Mouse (Mus musculus): ENCODE measurements around the gene Tbca. TPM values are rescaled to one million over a fixed set of nuclear protein-coding genes. Genes with fewer than 3 reads are reported as not detected.

Gene Tbca
- total RNA-seq, 2 experiments from 2014 or later = 118 to 122 TPM

- intact Hi-C loops (cut with DNase I) = no loop called here
Observed at GRCm38 (mm10) chr13:94838756-94839337, 50.1 kb downstream of the Tbca start.

GRCm38 (mm10) chr13:94843236-94843635 is 54.5 kb downstream of the Tbca start:
- DNase-seq (ENCODE audit: low spot score) = no peak
- intact Hi-C loops (cut with DNase I) = no loop called here

More at GRCm38 (mm10) chr13:94838756-94839337, 50.1 kb downstream of the Tbca start:
- DNase-seq (ENCODE audit: low spot score) = no peak

- no peak for DNase-seq (ENCODE audit: low spot score)
- intact Hi-C loops (cut with DNase I) = no loop called here
Observed at GRCm38 (mm10) chr13:94847870-94848269, 59.2 kb downstream of the Tbca start.

- DNase-seq (ENCODE audit: low spot score) = no peak
- intact Hi-C loops (cut with DNase I) = no loop called here
Observed at GRCm38 (mm10) chr13:94849351-94849750, 60.6 kb downstream of the Tbca start.

GRCm38 (mm10) chr13:94858016-94858575 is 69.4 kb downstream of the Tbca start:
- DNase-seq (ENCODE audit: low spot score) = no peak

GRCm38 (mm10) chr13:94859256-94859655 is 70.5 kb downstream of the Tbca start:
- DNase-seq (ENCODE audit: low spot score) = no peak
- intact Hi-C loops (cut with DNase I) = no loop called here

More at GRCm38 (mm10) chr13:94858016-94858575, 69.4 kb downstream of the Tbca start:
- intact Hi-C loops (cut with DNase I) = no loop called here

- no peak for DNase-seq (ENCODE audit: low spot score)
- intact Hi-C loops (cut with DNase I) = no loop called here
Observed at GRCm38 (mm10) chr13:94862491-94863230, 74.0 kb downstream of the Tbca start.

GRCm38 (mm10) chr13:94866906-94867305 is 78.2 kb downstream of the Tbca start:
- intact Hi-C loops (cut with DNase I) = loop anchor here (5.0 kb wide), 1 partner anchor 305 kb away; no protein-coding TSS in a partner anchor
- no peak for DNase-seq (ENCODE audit: low spot score)

GRCm38 (mm10) chr13:94867772-94868171 is 79.1 kb downstream of the Tbca start:
- intact Hi-C loops (cut with DNase I) = loop anchor here (5.0 kb wide), 1 partner anchor 305 kb away; no protein-coding TSS in a partner anchor
- no peak for DNase-seq (ENCODE audit: low spot score)

GRCm38 (mm10) chr13:94868478-94868950 is 79.8 kb downstream of the Tbca start:
- intact Hi-C loops (cut with DNase I) = loop anchor here (5.0 kb wide), 1 partner anchor 306 kb away; no protein-coding TSS in a partner anchor
- DNase-seq (ENCODE audit: low spot score) = no peak

- no peak for DNase-seq (ENCODE audit: low spot score)
- intact Hi-C loops (cut with DNase I) = loop anchor here (5.0 kb wide), 1 partner anchor 307 kb away; no protein-coding TSS in a partner anchor
Observed at GRCm38 (mm10) chr13:94869541-94869940, 80.8 kb downstream of the Tbca start.

GRCm38 (mm10) chr13:94870071-94870460 is 81.4 kb downstream of the Tbca start:
- intact Hi-C loops (cut with DNase I) = loop anchor here (5.0 kb wide), 1 partner anchor 168 kb away; no protein-coding TSS in a partner anchor
- DNase-seq (ENCODE audit: low spot score) = no peak

- intact Hi-C loops (cut with DNase I) = loop anchor here (5.0 kb wide), 1 partner anchor 168 kb away; no protein-coding TSS in a partner anchor
Observed at GRCm38 (mm10) chr13:94870461-94871186, 81.9 kb downstream of the Tbca start.

GRCm38 (mm10) chr13:94871806-94872320 is 83.2 kb downstream of the Tbca start:
- intact Hi-C loops (cut with DNase I) = loop anchor here (5.0 kb wide), 1 partner anchor 170 kb away; no protein-coding TSS in a partner anchor
- no peak for DNase-seq (ENCODE audit: low spot score)

More at GRCm38 (mm10) chr13:94870461-94871186, 81.9 kb downstream of the Tbca start:
- no peak for DNase-seq (ENCODE audit: low spot score)

GRCm38 (mm10) chr13:94872439-94872838 is 83.7 kb downstream of the Tbca start:
- no peak for DNase-seq (ENCODE audit: low spot score)
- intact Hi-C loops (cut with DNase I) = loop anchor here (5.0 kb wide), 1 partner anchor 170 kb away; no protein-coding TSS in a partner anchor

GRCm38 (mm10) chr13:94873111-94874038 is 84.7 kb downstream of the Tbca start:
- DNase-seq (ENCODE audit: low spot score) = no peak
- intact Hi-C loops (cut with DNase I) = loop anchor here (5.0 kb wide), 1 partner anchor 171 kb away; no protein-coding TSS in a partner anchor

GRCm38 (mm10) chr13:94874039-94874425 is 85.3 kb downstream of the Tbca start:
- no peak for DNase-seq (ENCODE audit: low spot score)
- intact Hi-C loops (cut with DNase I) = loop anchor here (5.0 kb wide), 1 partner anchor 172 kb away; no protein-coding TSS in a partner anchor

- no peak for DNase-seq (ENCODE audit: low spot score)
- intact Hi-C loops (cut with DNase I) = loop anchor here (5.0 kb wide), 1 partner anchor 173 kb away; no protein-coding TSS in a partner anchor
Observed at GRCm38 (mm10) chr13:94874656-94875395, 86.1 kb downstream of the Tbca start.
